Mouse (Mus musculus): ENCODE measurements around the gene Cd207.
"Not testable (repeated sequence)": the region's sequence is repeated elsewhere in the genome, so short reads cannot be mapped to it uniquely, and the experiment has no call there.

Cd207 gene

GRCm38 (mm10) chr6:83697932-83698331, 20.3 kb upstream of the Cd207 start:
- no peak for DNase-seq (ENCODE audit: low spot score in 2 of 2)

- no peak for DNase-seq (ENCODE audit: low spot score in 2 of 2)
Measured at GRCm38 (mm10) chr6:83696684-83697083, 19.0 kb upstream of the Cd207 start.

GRCm38 (mm10) chr6:83695731-83696130, 18.1 kb upstream of the Cd207 start:
- DNase-seq (ENCODE audit: low spot score in 2 of 2): no peak

GRCm38 (mm10) chr6:83693835-83694234, 16.2 kb upstream of the Cd207 start:
- DNase-seq (ENCODE audit: low spot score in 2 of 2): peak in 1 of 2 experiments; percentile 21

GRCm38 (mm10) chr6:83692962-83693361, 15.3 kb upstream of the Cd207 start:
- no peak for DNase-seq (ENCODE audit: low spot score in 2 of 2)

- DNase-seq (ENCODE audit: low spot score in 2 of 2): no peak
Measured at GRCm38 (mm10) chr6:83690936-83691335, 13.3 kb upstream of the Cd207 start.

- DNase-seq (ENCODE audit: low spot score in 2 of 2): peak in 1 of 2 experiments; percentile 21
Measured at GRCm38 (mm10) chr6:83690277-83690676, 12.6 kb upstream of the Cd207 start.

- no peak for DNase-seq (ENCODE audit: low spot score in 2 of 2)
Measured at GRCm38 (mm10) chr6:83689374-83689773, 11.7 kb upstream of the Cd207 start.

GRCm38 (mm10) chr6:83673395-83673794, 4.3 kb downstream of the Cd207 start:
- peak; percentile 38 to 59 for DNase-seq (ENCODE audit: low spot score in 2 of 2)

- no peak for DNase-seq (ENCODE audit: low spot score in 2 of 2)
Measured at GRCm38 (mm10) chr6:83665009-83665408, 12.6 kb downstream of the Cd207 start.

- no peak for DNase-seq (ENCODE audit: low spot score in 2 of 2)
Measured at GRCm38 (mm10) chr6:83660821-83661220, 16.8 kb downstream of the Cd207 start.

- no peak for DNase-seq (ENCODE audit: low spot score in 2 of 2)
Measured at GRCm38 (mm10) chr6:83656087-83656486, 21.6 kb downstream of the Cd207 start, which contains the start of gene Clec4f. TSS of gene Clec4f (minus strand) at chr6:83656187.

- DNase-seq (ENCODE audit: low spot score in 2 of 2): no peak
Measured at GRCm38 (mm10) chr6:83646715-83647114, 30.9 kb downstream of the Cd207 start.

- DNase-seq (ENCODE audit: low spot score in 2 of 2): no peak
Measured at GRCm38 (mm10) chr6:83635329-83635728, 42.3 kb downstream of the Cd207 start.

- not testable (repeated sequence) for DNase-seq (ENCODE audit: low spot score in 2 of 2)
Measured at GRCm38 (mm10) chr6:83634631-83635030, 43.0 kb downstream of the Cd207 start.

- DNase-seq (ENCODE audit: low spot score in 2 of 2): not testable (repeated sequence)
Measured at GRCm38 (mm10) chr6:83634106-83634505, 43.6 kb downstream of the Cd207 start.

- no peak for DNase-seq (ENCODE audit: low spot score in 2 of 2)
Measured at GRCm38 (mm10) chr6:83631815-83632214, 45.8 kb downstream of the Cd207 start.

- DNase-seq (ENCODE audit: low spot score in 2 of 2): no peak
Measured at GRCm38 (mm10) chr6:83626781-83627180, 50.9 kb downstream of the Cd207 start.

All from spleen, postnatal 14 days (tissue).